Mouse (Mus musculus) heart, embryonic 11.5 days (tissue): ENCODE measurements at regions not wholly inside any gene's neighbourhood (a gene's known extent, or its start where the extent isn't known, plus 50 kb on each side); places are given as distances from the start of the nearest gene placed in this dataset.

Experiments
- ATAC-seq: fragments of 200-750 bp; cut with Nextera tagmentation; replicated peaks from 2 replicates; pipeline ENCODE4 v1.8.0; 2017; ENCODE audit warnings: moderate library complexity; ENCODE audit not compliant: insufficient number of reproducible peaks, low FRiP score, low TSS enrichment
- H3K27ac ChIP-seq: fragments of 300-500 bp; sonication (generic); 2 replicates; pipeline ENCODE4 v1.5.1; 2014; ENCODE audit warnings: mild to moderate bottlenecking, low read depth, low read length
- H3K27me3 ChIP-seq: fragments of 300-500 bp; sonication (generic); 2 replicates; pipeline ENCODE4 v1.6.1; 2014; ENCODE audit warnings: mild to moderate bottlenecking, low read length, mixed read lengths; ENCODE audit not compliant: control insufficient read depth, insufficient read depth
- H3K36me3 ChIP-seq: fragments of 300-500 bp; sonication (generic); 2 replicates; pipeline ENCODE4 v1.6.1; 2014; ENCODE audit warnings: mild to moderate bottlenecking, low read length, moderate library complexity, mixed read lengths; ENCODE audit not compliant: control insufficient read depth, insufficient read depth
- H3K4me1 ChIP-seq: fragments of 300-500 bp; sonication (generic); 2 replicates; pipeline ENCODE4 v1.6.1; 2014; ENCODE audit warnings: low read length; ENCODE audit not compliant: control insufficient read depth, insufficient read depth
- H3K4me2 ChIP-seq: fragments of 300-500 bp; sonication (generic); 2 replicates; pipeline ENCODE4 v1.6.1; 2014; ENCODE audit warnings: mild to moderate bottlenecking, moderate library complexity
- H3K4me3 ChIP-seq: fragments of 300-500 bp; sonication (generic); 2 replicates; pipeline ENCODE4 v1.5.1; 2014; ENCODE audit warnings: low read depth, low read length
- H3K9ac ChIP-seq: fragments of 300-500 bp; sonication (generic); 2 replicates; pipeline ENCODE4 v1.6.1; 2014; ENCODE audit warnings: mild to moderate bottlenecking, low read depth, low read length, moderate library complexity
- H3K9me3 ChIP-seq: fragments of 300-500 bp; sonication (generic); replicated peaks from 2 replicates; pipeline ENCODE4 v1.6.1; 2016; ENCODE audit warnings: low read length; ENCODE audit not compliant: control insufficient read depth
- WGBS: fragments of 180-500 bp; shearing (Covaris S2); extraction: QIAGEN DNeasy Blood & Tissue Kit; methylation state at CpG from one replicate; pipeline ENCODE4 v1.1.7; 2014; ENCODE audit not compliant: insufficient replicate concordance; 5-methylcytosine and 5-hydroxymethylcytosine counted together

GRCm38 (mm10) chr14:67159996-67160395 is 1151.0 kb upstream of the Gulo start:
- no peaks in the 10 kb centered on the region for H3K4me1 ChIP-seq
- no peaks in the 10 kb centered on the region for H3K36me3 ChIP-seq
- no peak overlapping the region for H3K27ac ChIP-seq
- 79% methylated on average over 10 of the region's 10 CpGs for WGBS
- H3K27me3 ChIP-seq = no peaks in the 10 kb centered on the region
- H3K9ac ChIP-seq = no peak overlapping the region
- no peak for ATAC-seq
- peaks cover 2% of the 10 kb centered on the region; the same call in 1 of the 2 replicates for H3K9me3 ChIP-seq
- H3K4me2 ChIP-seq = no peak overlapping the region
- no peak overlapping the region for H3K4me3 ChIP-seq

- Histone ChIP-seq H3K4me3 (no peak overlapping the region), H3K9me3 (no peaks in the 10 kb centered on the region), H3K9ac (no peak overlapping the region), H3K27me3 (no peaks in the 10 kb centered on the region), H3K27ac (no peak overlapping the region), H3K4me1 (no peaks in the 10 kb centered on the region), H3K36me3 (no peaks in the 10 kb centered on the region), H3K4me2 (no peak overlapping the region)
- 47% methylated on average over 8 of the region's 9 CpGs for WGBS
- ATAC-seq = no peak
These were observed 1149.9 kb upstream of the Gulo start for GRCm38 (mm10) chr14:67158867-67159266.

GRCm38 (mm10) chr14:67156366-67156765 is 1147.4 kb upstream of the Gulo start:
- WGBS = 68% methylated on average over 8 of the region's 8 CpGs
- Histone ChIP-seq H3K27ac (no peak overlapping the region), H3K4me2 (no peak overlapping the region), H3K36me3 (no peaks in the 10 kb centered on the region), H3K27me3 (no peaks in the 10 kb centered on the region), H3K4me1 (no peaks in the 10 kb centered on the region), H3K9me3 (no peaks in the 10 kb centered on the region), H3K4me3 (no peak overlapping the region), H3K9ac (no peak overlapping the region)
- ATAC-seq = no peak

- no peak for ATAC-seq
- H3K4me1 ChIP-seq = no peaks in the 10 kb centered on the region
- 42% methylated on average over 3 of the region's 3 CpGs for WGBS
- no peak overlapping the region for H3K4me2 ChIP-seq
- no peak overlapping the region for H3K4me3 ChIP-seq
- H3K36me3 ChIP-seq = no peaks in the 10 kb centered on the region
- H3K27ac ChIP-seq = no peak overlapping the region
- no peaks in the 10 kb centered on the region for H3K9me3 ChIP-seq
- no peak overlapping the region for H3K9ac ChIP-seq
- H3K27me3 ChIP-seq = no peaks in the 10 kb centered on the region
These were observed 1144.6 kb upstream of the Gulo start for GRCm38 (mm10) chr14:67153621-67154020.

GRCm38 (mm10) chr14:67149961-67150471 is 1141.0 kb upstream of the Gulo start:
- Histone ChIP-seq H3K27ac (no peak overlapping the region), H3K27me3 (no peaks in the 10 kb centered on the region), H3K4me2 (no peak overlapping the region), H3K4me3 (no peak overlapping the region), H3K36me3 (no peaks in the 10 kb centered on the region), H3K9ac (no peak overlapping the region), H3K9me3 (no peaks in the 10 kb centered on the region), H3K4me1 (no peaks in the 10 kb centered on the region)
- 47% methylated on average over 7 of the region's 7 CpGs for WGBS
- ATAC-seq = no peak

- WGBS = 88% methylated on average over 8 of the region's 8 CpGs
- Histone ChIP-seq H3K9me3 (no peaks in the 10 kb centered on the region), H3K4me3 (no peak overlapping the region), H3K27me3 (no peaks in the 10 kb centered on the region), H3K9ac (no peak overlapping the region), H3K4me2 (no peak overlapping the region), H3K36me3 (no peaks in the 10 kb centered on the region), H3K27ac (no peak overlapping the region), H3K4me1 (no peaks in the 10 kb centered on the region)
- no peak for ATAC-seq
These were observed 1140.1 kb upstream of the Gulo start for GRCm38 (mm10) chr14:67149091-67149490.

- Histone ChIP-seq H3K36me3 (no peaks in the 10 kb centered on the region), H3K4me1 (peaks cover 6% of the 10 kb centered on the region; the same call in 1 of the 2 replicates), H3K27me3 (no peaks in the 10 kb centered on the region), H3K9me3 (no peaks in the 10 kb centered on the region), H3K27ac (no peak overlapping the region), H3K4me2 (no peak overlapping the region), H3K9ac (no peak overlapping the region), H3K4me3 (no peak overlapping the region)
- WGBS = 79% methylated on average over 12 of the region's 12 CpGs
- no peak for ATAC-seq
These were observed 1137.6 kb upstream of the Gulo start for GRCm38 (mm10) chr14:67146602-67147001.

GRCm38 (mm10) chr14:67145046-67145445 is 1136.0 kb upstream of the Gulo start:
- H3K4me1 ChIP-seq = peaks cover 7% of the 10 kb centered on the region; the same call in 1 of the 2 replicates
- no peaks in the 10 kb centered on the region for H3K9me3 ChIP-seq
- no peak for ATAC-seq
- 80% methylated on average over 6 of the region's 6 CpGs for WGBS
- H3K36me3 ChIP-seq = no peaks in the 10 kb centered on the region
- no peak overlapping the region for H3K27ac ChIP-seq
- no peaks in the 10 kb centered on the region for H3K27me3 ChIP-seq
- no peak overlapping the region for H3K9ac ChIP-seq
- no peak overlapping the region for H3K4me2 ChIP-seq
- no peak overlapping the region for H3K4me3 ChIP-seq

GRCm38 (mm10) chr14:67144461-67144985 is 1135.5 kb upstream of the Gulo start:
- no peaks in the 10 kb centered on the region for H3K27me3 ChIP-seq
- no peak for ATAC-seq
- H3K4me2 ChIP-seq = no peak overlapping the region
- no peaks in the 10 kb centered on the region for H3K36me3 ChIP-seq
- 78% methylated on average over 4 of the region's 4 CpGs for WGBS
- H3K4me3 ChIP-seq = no peak overlapping the region
- H3K4me1 ChIP-seq = peaks cover 7% of the 10 kb centered on the region; the same call in 1 of the 2 replicates
- no peak overlapping the region for H3K9ac ChIP-seq
- H3K27ac ChIP-seq = no peak overlapping the region
- H3K9me3 ChIP-seq = no peaks in the 10 kb centered on the region
